Mouse (Mus musculus) liver, embryonic 11.5 days (tissue): ENCODE results near the gene Xrcc6. TPM values are rescaled to one million over a fixed set of nuclear protein-coding genes. Genes with fewer than 3 reads are reported as not detected.

Source experiments
- polyA plus RNA-seq: library from polyadenylated mRNA; unstranded; fragments of >200 nt; fragmentation: Nextera tagmentation; extraction: Ambion mirVana; gene quantifications from 2 replicates; pipeline ENCODE4 v1.2.1, GENCODE M21; 2014

Gene Xrcc6
- polyA plus RNA-seq, 1 experiment from 2014 or later, result 133 TPM

Other genes starting within 250 kb of the Xrcc6 start
- 23.4 and 24.2 TPM in 2 replicates for gene Zc3h7b, start 242.8 kb upstream of the Xrcc6 start, polyA plus RNA-seq
- gene Rangap1, start 242.3 kb upstream of the Xrcc6 start, polyA plus RNA-seq, result 134 and 139 TPM in 2 replicates
- 12.0 and 12.6 TPM in 2 replicates for gene Tef, start 185.4 kb upstream of the Xrcc6 start, polyA plus RNA-seq
- 18.3 and 19.3 TPM in 2 replicates for gene Tob2, start 129.0 kb upstream of the Xrcc6 start, polyA plus RNA-seq
- gene Phf5a, start 115.9 kb upstream of the Xrcc6 start, polyA plus RNA-seq, result 224 and 237 TPM in 2 replicates
- 177 and 185 TPM in 2 replicates for gene Aco2, start 115.5 kb upstream of the Xrcc6 start, polyA plus RNA-seq
- 131 and 134 TPM in 2 replicates for gene Polr3h, start 61.6 kb upstream of the Xrcc6 start, polyA plus RNA-seq
- gene Csdc2, start 51.1 kb upstream of the Xrcc6 start, polyA plus RNA-seq, result 3.7 and 3.9 TPM in 2 replicates
- 34.6 and 40.6 TPM in 2 replicates for gene Pmm1, start 26.9 kb upstream of the Xrcc6 start, polyA plus RNA-seq
- not detected in 2 replicates for gene 1700029P11Rik, start 7.3 kb upstream of the Xrcc6 start, polyA plus RNA-seq
- gene Desi1, start 46.0 kb downstream of the Xrcc6 start, polyA plus RNA-seq, result 27.4 and 30.3 TPM in 2 replicates
- 393 and 418 TPM in 2 replicates for gene Snu13, start 59.8 kb downstream of the Xrcc6 start, polyA plus RNA-seq
- not detected in 2 replicates for gene 4930407I10Rik, start 71.3 kb downstream of the Xrcc6 start, polyA plus RNA-seq
- not detected in 2 replicates for gene Mei1, start 82.2 kb downstream of the Xrcc6 start, polyA plus RNA-seq
- 17.1 and 17.5 TPM in 2 replicates for gene Ccdc134, start 140.1 kb downstream of the Xrcc6 start, polyA plus RNA-seq
- 99.7 and 101 TPM in 2 replicates for gene Srebf2, start 159.3 kb downstream of the Xrcc6 start, polyA plus RNA-seq
- 0.12 and 0.73 TPM in 2 replicates for gene Shisa8, start 225.0 kb downstream of the Xrcc6 start, polyA plus RNA-seq
- gene Tnfrsf13c, start 236.5 kb downstream of the Xrcc6 start, polyA plus RNA-seq, result 0.16 and 0.56 TPM in 2 replicates